Mouse (Mus musculus) E14TG2a.4 (cell line): Measurements from ENCODE around the gene Olfr688.

Experiments used
- CTCF ChIP-seq: conservative IDR thresholded peaks from 2 replicates; pipeline ENCODE4 v1.5.1; 2014; ENCODE audit warnings: low read length
- POU5F1 ChIP-seq: IDR thresholded peaks from 2 replicates; pipeline ENCODE4 v1.6.1; 2014; ENCODE audit warnings: low read length, borderline replicate concordance

DNA sequence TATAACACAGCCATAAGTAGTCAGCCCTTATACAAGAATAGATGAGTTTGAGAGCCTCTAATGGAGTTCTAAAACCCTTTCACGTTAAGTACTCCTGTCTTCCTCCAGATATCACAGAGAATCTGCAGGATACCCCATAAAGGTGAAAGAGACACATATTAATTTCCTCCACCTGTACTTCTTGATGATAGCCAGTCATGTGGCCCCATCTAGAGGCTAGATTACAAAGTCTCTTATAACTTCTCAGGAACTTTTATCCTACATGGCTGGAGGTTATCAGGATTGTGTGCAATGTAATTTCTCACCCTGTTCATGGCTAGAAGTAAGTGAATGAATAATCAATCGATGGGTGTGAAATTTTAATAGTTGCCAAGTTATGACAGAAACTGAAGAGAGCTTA lies 37.4 kb downstream of the Olfr688 start:
- TF ChIP-seq CTCF (no peak), POU5F1 (no peak)
